Mouse (Mus musculus) spleen, adult 18-20 months (tissue): ENCODE data around the gene Sox12.
"Not testable (repeated sequence)": the region's sequence is repeated elsewhere in the genome, so short reads cannot be mapped to it uniquely, and the experiment has no call there.

Source experiments
- DNase-seq, 2 experiments: peaks; one replicate each; pipeline ENCODE4 v3.0.0; 2022; ENCODE audit warnings: mixed read lengths in 2 of 2

Gene Sox12

GRCm38 (mm10) chr2:152399122-152399542, 1.3 kb upstream of the Sox12 start:
- DNase-seq: no peak

- peak; percentile 80 to 89 for DNase-seq
Observed at GRCm38 (mm10) chr2:152398691-152399090, 828 bp upstream of the Sox12 start.

- peak; percentile 58 to 67 for DNase-seq
Observed at GRCm38 (mm10) chr2:152397004-152397589, 766 bp downstream of the Sox12 start.

GRCm38 (mm10) chr2:152396110-152397003, 1.5 kb downstream of the Sox12 start:
- peak; percentile 60 to 61 for DNase-seq

- no peak for DNase-seq
Observed at GRCm38 (mm10) chr2:152395271-152395920, 2.5 kb downstream of the Sox12 start.

- DNase-seq: no peak
Observed at GRCm38 (mm10) chr2:152393225-152394017, 4.4 kb downstream of the Sox12 start.

- no peak for DNase-seq
Observed at GRCm38 (mm10) chr2:152392786-152393185, 5.1 kb downstream of the Sox12 start.

GRCm38 (mm10) chr2:152384191-152384590, 13.7 kb downstream of the Sox12 start:
- no peak for DNase-seq

GRCm38 (mm10) chr2:152376345-152376741, 21.5 kb downstream of the Sox12 start, which contains the start of gene Nrsn2:
TSS of gene Nrsn2 (minus strand) at chr2:152376638.
- no peak for DNase-seq

- no peak for DNase-seq
Observed at GRCm38 (mm10) chr2:152375652-152376344, 22.1 kb downstream of the Sox12 start.

- DNase-seq: no peak
Observed at GRCm38 (mm10) chr2:152373547-152373946, 24.3 kb downstream of the Sox12 start.

GRCm38 (mm10) chr2:152372661-152373060, 25.2 kb downstream of the Sox12 start:
- DNase-seq: no peak

GRCm38 (mm10) chr2:152372104-152372503, 25.8 kb downstream of the Sox12 start:
- DNase-seq: no peak

- DNase-seq: peak in 1 of 2 experiments; percentile 40
Observed at GRCm38 (mm10) chr2:152368532-152369140, 29.2 kb downstream of the Sox12 start.

- DNase-seq: no peak
Observed at GRCm38 (mm10) chr2:152367917-152368316, 29.9 kb downstream of the Sox12 start.

GRCm38 (mm10) chr2:152363245-152364147, 34.4 kb downstream of the Sox12 start:
- DNase-seq: peak; percentile 22 to 60

GRCm38 (mm10) chr2:152361193-152361592, 36.7 kb downstream of the Sox12 start:
- no peak for DNase-seq

- peak; percentile 5 to 11 for DNase-seq
Observed at GRCm38 (mm10) chr2:152360271-152360775, 37.5 kb downstream of the Sox12 start.

GRCm38 (mm10) chr2:152359616-152360015, 38.2 kb downstream of the Sox12 start:
- no peak for DNase-seq

GRCm38 (mm10) chr2:152358977-152359376, 38.9 kb downstream of the Sox12 start:
- not testable (repeated sequence) for DNase-seq
